Mouse (Mus musculus) limb, embryonic 14.5 days (tissue): ENCODE data around the gene Sfi1. TPM values are rescaled to one million over a fixed set of nuclear protein-coding genes. Genes with fewer than 3 reads are reported as not detected.
"Not testable (repeated sequence)": the region's sequence is repeated elsewhere in the genome, so short reads cannot be mapped to it uniquely, and the experiment has no call there.

Experiments
- ATAC-seq: fragments of 200-750 bp; cut with Nextera tagmentation; 2 replicates; pipeline ENCODE4 v1.8.0; 2017; ENCODE audit warnings: low read depth, moderate number of reproducible peaks, moderate TSS enrichment; ENCODE audit not compliant: low FRiP score
- DNase-seq: peaks from one replicate; pipeline ENCODE4 v3.0.0-alpha.2; 2015; ENCODE audit warnings: low spot score
- H3K27ac ChIP-seq: fragments of 300-500 bp; sonication (generic); replicated peaks from 2 replicates; pipeline ENCODE4 v1.5.1; 2014; ENCODE audit warnings: low read depth, mild to moderate bottlenecking, low read length, moderate library complexity, mixed read lengths
- H3K27me3 ChIP-seq: fragments of 300-500 bp; sonication (generic); 2 replicates; pipeline ENCODE4 v1.6.1; 2014; ENCODE audit warnings: low read length, mixed read lengths; ENCODE audit not compliant: control insufficient read depth, insufficient read depth
- H3K36me3 ChIP-seq: fragments of 300-500 bp; sonication (generic); 2 replicates; pipeline ENCODE4 v1.6.1; 2014; ENCODE audit warnings: mild to moderate bottlenecking, low read length, moderate library complexity, mixed read lengths; ENCODE audit not compliant: control insufficient read depth, insufficient read depth
- H3K4me1 ChIP-seq: fragments of 300-500 bp; sonication (generic); 2 replicates; pipeline ENCODE4 v1.6.1; 2014; ENCODE audit warnings: antibody characterized with exemption, low read length, mixed read lengths; ENCODE audit not compliant: control insufficient read depth, insufficient read depth
- H3K4me2 ChIP-seq: fragments of 300-500 bp; sonication (generic); replicated peaks from 2 replicates; pipeline ENCODE4 v1.6.1; 2014; ENCODE audit warnings: low read depth, mild to moderate bottlenecking, low read length, moderate library complexity; ENCODE audit not compliant: severe bottlenecking
- H3K4me3 ChIP-seq: fragments of 300-500 bp; sonication (generic); replicated peaks from 2 replicates; pipeline ENCODE4 v1.5.1; 2014; ENCODE audit warnings: low read length
- H3K9ac ChIP-seq: fragments of 300-500 bp; sonication (generic); 2 replicates; pipeline ENCODE4 v1.6.1; 2014; ENCODE audit warnings: mild to moderate bottlenecking, low read depth, low read length, moderate library complexity; ENCODE audit not compliant: severe bottlenecking
- H3K9me3 ChIP-seq: fragments of 300-500 bp; sonication (generic); 2 replicates; pipeline ENCODE4 v1.6.1; 2016; ENCODE audit warnings: low read length; ENCODE audit not compliant: control insufficient read depth
- WGBS: fragments of 180-500 bp; shearing (Covaris S2); extraction: QIAGEN DNeasy Blood & Tissue Kit; methylation state at CpG from one replicate; pipeline ENCODE4 v1.1.7; 2014; 5-methylcytosine and 5-hydroxymethylcytosine counted together
- polyA plus RNA-seq, 2 experiments: library from polyadenylated mRNA; depleted of rRNA in 1 of 2; stranded (reverse) in 1 of 2; unstranded in 1 of 2; fragments of >200 nt; fragmentation: Nextera tagmentation in 1 of 2; extraction: Ambion mirVana in 1 of 2; gene quantifications; 2 replicates each; pipeline versions ENCODE4 v1.2.1 to v1.2.3; 2012 to 2014

Sfi1 gene
- polyA plus RNA-seq, 2 experiments = 10.1 to 34.6 TPM

GRCm38 (mm10) chr11:3178968-3179725 is 14.1 kb downstream of the Sfi1 start:
- not testable (repeated sequence) for ATAC-seq, H3K27ac ChIP-seq, H3K4me3 ChIP-seq, H3K4me2 ChIP-seq, H3K9me3 ChIP-seq, H3K27me3 ChIP-seq, H3K36me3 ChIP-seq, H3K4me1 ChIP-seq, H3K9ac ChIP-seq, DNase-seq
- WGBS = 82% methylated on average over 6 of the region's 6 CpGs

DNA sequence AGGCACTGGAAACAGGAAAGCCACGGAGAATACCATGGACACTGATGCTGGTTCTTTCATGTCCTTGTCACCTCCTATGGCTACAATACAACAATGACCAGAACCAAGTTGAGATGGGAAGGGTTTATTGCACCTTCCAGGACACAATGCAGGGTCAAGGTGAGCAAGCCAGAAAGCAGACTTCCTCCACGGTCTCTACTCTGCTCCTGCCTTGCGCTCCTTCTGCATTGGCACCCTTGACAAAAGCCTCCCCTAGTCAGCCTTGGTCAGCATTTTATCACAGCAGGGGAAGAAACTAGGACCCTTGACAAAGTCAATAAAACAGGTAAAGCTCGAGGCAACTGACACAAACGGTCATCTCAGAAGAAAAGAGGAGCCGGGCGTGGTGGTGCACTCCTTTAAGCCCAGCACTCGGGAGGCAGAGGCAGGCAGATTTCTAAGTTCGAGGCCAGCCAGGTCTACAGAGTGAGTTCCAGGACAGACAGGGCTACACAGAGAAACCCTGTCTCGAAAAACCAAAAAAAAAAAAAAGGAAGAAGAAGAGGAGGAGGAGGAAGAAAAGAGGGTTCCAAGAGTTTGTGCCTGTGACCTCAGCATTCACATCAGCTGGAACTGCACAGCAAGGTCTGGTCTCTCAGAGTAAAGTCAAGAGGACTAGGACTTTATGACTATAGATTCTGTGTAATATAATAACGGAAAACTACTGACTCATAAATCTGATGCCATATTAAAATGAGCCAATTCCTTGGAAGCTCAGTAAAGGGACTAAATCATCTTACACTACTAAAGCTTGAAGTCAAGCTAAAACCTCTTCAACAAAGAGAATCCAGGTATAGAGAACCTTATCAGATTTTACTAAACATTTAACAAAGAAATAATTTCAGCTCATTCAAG is 19.6 kb downstream of the Sfi1 start:
- not testable (repeated sequence) for H3K9ac ChIP-seq, H3K36me3 ChIP-seq, H3K4me1 ChIP-seq, H3K4me3 ChIP-seq, H3K9me3 ChIP-seq, DNase-seq, H3K27ac ChIP-seq, H3K27me3 ChIP-seq, H3K4me2 ChIP-seq
- ATAC-seq = peak; percentile 31; the same call in 1 of the 2 replicates
- WGBS = 81% methylated on average over 11 of the region's 11 CpGs

- not testable (repeated sequence) for H3K27me3 ChIP-seq, DNase-seq, H3K9me3 ChIP-seq, H3K4me2 ChIP-seq, H3K36me3 ChIP-seq, H3K4me3 ChIP-seq, ATAC-seq, H3K27ac ChIP-seq, H3K4me1 ChIP-seq, H3K9ac ChIP-seq
- 44% methylated on average over 3 of the region's 6 CpGs for WGBS
These were observed 20.7 kb downstream of the Sfi1 start for GRCm38 (mm10) chr11:3172526-3172925.

- H3K9ac ChIP-seq, H3K27ac ChIP-seq, H3K9me3 ChIP-seq, H3K27me3 ChIP-seq, H3K36me3 ChIP-seq, H3K4me1 ChIP-seq, DNase-seq, H3K4me2 ChIP-seq, ATAC-seq, H3K4me3 ChIP-seq: not testable (repeated sequence)
- WGBS = 69% methylated on average over 1 of the region's 1 CpGs
These were observed 21.3 kb downstream of the Sfi1 start for GRCm38 (mm10) chr11:3171931-3172330.

DNA sequence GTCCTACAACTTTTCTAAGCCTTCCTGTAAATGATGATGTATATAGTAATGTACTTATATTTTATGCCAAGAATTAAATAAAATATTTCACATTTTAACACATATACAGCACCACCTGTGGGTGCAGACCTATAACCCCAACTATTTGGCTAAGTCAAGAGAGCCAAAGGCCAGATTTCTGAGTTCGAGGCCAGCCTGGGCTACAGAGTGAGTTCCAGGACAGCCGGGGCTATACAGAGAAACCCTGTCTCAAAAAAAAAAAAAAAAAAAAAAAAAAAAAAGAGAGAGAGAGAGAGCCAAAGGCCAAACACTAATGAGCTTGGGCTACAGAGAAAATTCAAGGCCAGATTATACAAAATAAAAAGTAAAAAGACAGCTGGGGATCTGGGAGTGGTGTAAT is 24.2 kb downstream of the Sfi1 start:
- not testable (repeated sequence) for H3K27ac ChIP-seq, H3K4me3 ChIP-seq, H3K9me3 ChIP-seq, H3K4me1 ChIP-seq, H3K4me2 ChIP-seq, H3K9ac ChIP-seq, DNase-seq, H3K36me3 ChIP-seq, H3K27me3 ChIP-seq
- ATAC-seq = peak; percentile 20
- 68% methylated on average over 2 of the region's 2 CpGs for WGBS

- WGBS = 73% methylated on average over 4 of the region's 4 CpGs
- H3K9ac ChIP-seq, H3K9me3 ChIP-seq, H3K4me1 ChIP-seq, H3K4me3 ChIP-seq, H3K27ac ChIP-seq, H3K36me3 ChIP-seq, H3K4me2 ChIP-seq, H3K27me3 ChIP-seq, ATAC-seq: not testable (repeated sequence)
- DNase-seq = peak; percentile 2
These were observed 25.7 kb downstream of the Sfi1 start for GRCm38 (mm10) chr11:3167571-3168001.

DNA sequence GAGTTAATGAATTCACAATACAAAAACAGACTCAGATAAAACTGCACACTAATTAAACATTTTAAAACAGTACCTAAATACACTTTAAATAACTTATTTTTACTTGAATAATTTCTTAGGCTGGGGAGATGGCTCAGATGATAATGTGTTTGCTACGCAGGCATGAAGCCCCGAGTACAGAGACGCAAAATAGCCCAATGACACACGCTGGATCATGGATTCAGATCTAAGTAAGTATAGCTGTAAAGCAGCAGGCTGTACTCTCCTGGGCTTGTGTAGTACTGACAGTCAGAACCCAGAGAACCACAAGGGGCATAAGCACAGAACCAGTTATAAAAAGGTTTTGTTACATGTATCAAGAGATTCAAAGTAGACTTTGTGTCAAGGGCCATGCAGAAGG is 26.1 kb downstream of the Sfi1 start:
- H3K27me3 ChIP-seq, H3K27ac ChIP-seq, H3K9ac ChIP-seq, H3K4me3 ChIP-seq, H3K4me1 ChIP-seq, DNase-seq, H3K4me2 ChIP-seq, H3K36me3 ChIP-seq, ATAC-seq, H3K9me3 ChIP-seq: not testable (repeated sequence)
- WGBS = 89% methylated on average over 4 of the region's 4 CpGs

- not testable (repeated sequence) for H3K4me3 ChIP-seq, H3K4me2 ChIP-seq, H3K36me3 ChIP-seq, H3K9ac ChIP-seq, ATAC-seq, H3K9me3 ChIP-seq, H3K4me1 ChIP-seq, H3K27me3 ChIP-seq, H3K27ac ChIP-seq
- DNase-seq = peak; percentile 3
These were observed 26.9 kb downstream of the Sfi1 start for GRCm38 (mm10) chr11:3166321-3166720.
